Mouse (Mus musculus): ENCODE data around the gene Onecut3. TPM values are rescaled to one million over a fixed set of nuclear protein-coding genes. Genes with fewer than 3 reads are reported as not detected.

Gene Onecut3
- polyA plus RNA-seq, 1 experiment from 2014 or later, result not detected

- Histone ChIP-seq H3K4me1 (peaks cover 25% of the 10 kb centered on the region), H3K36me3 (no peaks in the 10 kb centered on the region), H3K4me2 (peak overlapping the region; percentile 49), H3K9ac (0 out of 2 replicates have a peak overlapping the region, but pooled peaks have one; percentile 8), H3K4me3 (peak overlapping the region; percentile 14; the same call in 1 of the 2 replicates), H3K9me3 (no peaks in the 10 kb centered on the region), H3K27me3 (replicated peaks) (peaks cover 31% of the 10 kb centered on the region), H3K27ac (replicated peaks) (peak overlapping the region; percentile 61)
- ATAC-seq (ENCODE audit: extremely low read depth, insufficient number of reproducible peaks, low FRiP score, low TSS enrichment), result no peak
- WGBS, result 12% methylated on average over 18 of the region's 19 CpGs
These were observed 30.1 kb upstream of the Onecut3 start for GRCm38 (mm10) chr10:80464381-80465035.

DNA sequence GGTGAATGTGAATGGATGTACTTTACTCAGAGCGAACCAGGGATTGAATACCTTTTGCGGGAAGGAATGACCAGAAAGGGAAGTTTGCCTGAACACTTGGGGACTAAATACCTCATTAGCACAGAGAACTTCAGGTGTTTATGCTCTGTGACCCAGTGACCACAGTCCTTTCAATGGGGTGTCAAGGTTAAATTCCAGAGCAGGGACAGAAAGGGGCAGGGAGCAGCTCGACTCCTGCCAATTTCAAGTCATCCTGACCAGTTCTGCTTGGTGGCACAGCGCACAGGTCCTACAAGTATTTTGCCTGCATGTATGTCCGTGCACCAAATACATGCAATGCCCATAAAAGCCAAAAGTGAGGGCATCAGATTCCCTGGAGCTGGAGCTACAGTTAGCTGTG, 29.6 kb upstream of the Onecut3 start:
- peaks cover 25% of the 10 kb centered on the region for H3K4me1 ChIP-seq
- H3K4me2 ChIP-seq, result no peak overlapping the region; the same call in 1 of the 2 replicates
- 61% methylated on average over 5 of the region's 5 CpGs for WGBS
- 0 out of 2 replicates have a peak overlapping the region, but pooled peaks have one; percentile 8 for H3K9ac ChIP-seq
- ATAC-seq (ENCODE audit: extremely low read depth, insufficient number of reproducible peaks, low FRiP score, low TSS enrichment), result no peak
- no peak overlapping the region for H3K4me3 ChIP-seq
- H3K36me3 ChIP-seq, result no peaks in the 10 kb centered on the region
- peak overlapping the region; percentile 61 for H3K27ac ChIP-seq (replicated peaks)
- no peaks in the 10 kb centered on the region for H3K9me3 ChIP-seq
- H3K27me3 ChIP-seq (replicated peaks), result peaks cover 37% of the 10 kb centered on the region

GRCm38 (mm10) chr10:80475290-80475959, 19.2 kb upstream of the Onecut3 start:
- Histone ChIP-seq H3K9me3 (no peaks in the 10 kb centered on the region), H3K36me3 (no peaks in the 10 kb centered on the region), H3K9ac (peak overlapping the region; percentile 80), H3K27me3 (replicated peaks) (peaks cover 66% of the 10 kb centered on the region), H3K4me3 (peak overlapping the region; percentile 64), H3K27ac (replicated peaks) (0 out of 2 replicates have a peak overlapping the region, but pooled peaks have one; percentile 39), H3K4me1 (peaks cover 14% of the 10 kb centered on the region), H3K4me2 (peak overlapping the region; percentile 84)
- ATAC-seq (ENCODE audit: extremely low read depth, insufficient number of reproducible peaks, low FRiP score, low TSS enrichment), result peak; percentile 85
- WGBS, result 2% methylated on average over 58 of the region's 58 CpGs

DNA sequence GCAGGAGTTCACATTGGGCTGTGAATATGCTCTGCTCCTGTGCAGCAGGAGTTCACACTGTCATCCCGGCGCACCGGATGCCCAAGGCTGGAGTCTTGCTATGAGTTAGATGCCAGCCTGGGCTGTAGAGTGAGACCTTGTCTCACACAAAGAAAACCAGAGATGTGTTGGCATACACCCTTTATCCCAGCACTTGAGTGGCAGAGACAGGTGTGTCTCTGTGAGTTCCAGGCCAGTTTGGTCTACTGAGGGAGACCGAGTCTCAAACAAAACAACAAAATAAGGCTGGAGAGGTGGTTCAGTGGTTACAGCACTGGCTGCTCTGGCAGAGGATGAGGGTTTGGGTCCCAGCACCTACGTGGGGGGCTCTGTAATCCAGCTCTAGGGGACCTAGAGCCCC, 16.1 kb upstream of the Onecut3 start:
- Histone ChIP-seq H3K9ac (no peak overlapping the region), H3K4me2 (no peak overlapping the region), H3K4me3 (no peak overlapping the region), H3K36me3 (no peaks in the 10 kb centered on the region), H3K4me1 (peaks cover 14% of the 10 kb centered on the region), H3K9me3 (no peaks in the 10 kb centered on the region), H3K27ac (replicated peaks) (no peak overlapping the region), H3K27me3 (replicated peaks) (peaks cover 64% of the 10 kb centered on the region)
- ATAC-seq (ENCODE audit: extremely low read depth, insufficient number of reproducible peaks, low FRiP score, low TSS enrichment), result no peak
- 68% methylated on average over 5 of the region's 5 CpGs for WGBS

GRCm38 (mm10) chr10:80481002-80481401, 13.6 kb upstream of the Onecut3 start:
- no peak overlapping the region for H3K4me2 ChIP-seq
- no peak for ATAC-seq (ENCODE audit: extremely low read depth, insufficient number of reproducible peaks, low FRiP score, low TSS enrichment)
- H3K4me3 ChIP-seq, result no peak overlapping the region
- H3K9ac ChIP-seq, result no peak overlapping the region
- 19% methylated on average over 5 of the region's 5 CpGs for WGBS
- peaks cover 6% of the 10 kb centered on the region; the same call in 1 of the 2 replicates for H3K4me1 ChIP-seq
- no peaks in the 10 kb centered on the region for H3K9me3 ChIP-seq
- no peak overlapping the region for H3K27ac ChIP-seq (replicated peaks)
- peaks cover 80% of the 10 kb centered on the region for H3K27me3 ChIP-seq (replicated peaks)
- no peaks in the 10 kb centered on the region for H3K36me3 ChIP-seq

DNA sequence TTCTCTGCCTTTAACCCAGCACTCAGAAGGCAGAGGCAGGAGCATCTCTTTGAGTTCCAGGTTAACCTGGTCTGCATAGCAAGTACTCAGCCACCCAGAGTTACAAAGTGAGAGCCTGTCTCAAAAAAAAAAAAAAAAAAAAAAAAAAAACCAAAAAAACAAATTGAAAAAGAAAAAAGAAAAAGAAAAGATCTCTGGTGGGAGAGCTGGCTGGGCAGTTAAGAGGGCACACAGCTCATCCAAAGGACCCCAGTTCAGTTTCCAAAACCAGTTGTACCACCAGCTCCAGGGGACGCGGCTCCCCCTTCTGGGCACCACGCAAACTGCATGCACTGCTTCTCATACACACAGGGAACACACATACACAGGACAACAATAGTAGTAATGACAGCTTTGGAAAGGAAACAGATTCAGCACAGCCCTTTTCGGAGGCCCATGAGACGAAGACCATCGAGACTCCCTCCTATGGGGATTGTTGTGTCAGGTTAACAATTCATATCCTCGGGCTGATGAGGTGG, 7.7 kb upstream of the Onecut3 start:
- Histone ChIP-seq H3K36me3 (no peaks in the 10 kb centered on the region), H3K9ac (no peak overlapping the region), H3K4me2 (no peak overlapping the region), H3K27ac (replicated peaks) (no peak overlapping the region), H3K9me3 (peaks cover 4% of the 10 kb centered on the region; the same call in 1 of the 2 replicates), H3K4me1 (peaks cover 10% of the 10 kb centered on the region), H3K4me3 (no peak overlapping the region), H3K27me3 (replicated peaks) (peaks cover 95% of the 10 kb centered on the region)
- ATAC-seq (ENCODE audit: extremely low read depth, insufficient number of reproducible peaks, low FRiP score, low TSS enrichment), result no peak
- WGBS, result 65% methylated on average over 7 of the region's 7 CpGs

DNA sequence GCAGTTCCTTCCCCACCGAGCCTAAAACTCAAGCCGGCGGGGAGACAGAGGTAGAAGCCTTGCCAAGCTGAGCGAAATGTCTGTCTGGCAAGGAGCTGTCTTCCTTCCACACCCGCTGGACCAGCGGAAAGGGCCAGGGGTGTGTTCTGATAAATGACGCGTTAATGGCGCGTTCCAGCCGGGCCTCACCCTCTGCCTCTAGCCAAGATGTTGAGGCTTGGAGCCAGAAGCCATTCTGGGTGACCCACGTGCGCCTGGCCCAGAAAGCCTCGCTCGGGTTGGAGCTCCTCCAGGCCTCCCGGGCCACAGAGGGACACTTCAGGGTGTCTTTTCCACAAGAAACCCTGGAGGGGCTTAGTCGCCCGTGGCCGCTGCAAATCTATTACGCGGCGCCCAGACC, 4.6 kb upstream of the Onecut3 start:
- Histone ChIP-seq H3K36me3 (no peaks in the 10 kb centered on the region), H3K4me3 (peak overlapping the region; percentile 24), H3K27ac (replicated peaks) (no peak overlapping the region), H3K4me2 (peak overlapping the region; percentile 35; the same call in 1 of the 2 replicates), H3K9ac (no peak overlapping the region), H3K4me1 (peaks cover 18% of the 10 kb centered on the region), H3K27me3 (replicated peaks) (peaks cover 97% of the 10 kb centered on the region), H3K9me3 (peaks cover 4% of the 10 kb centered on the region; the same call in 1 of the 2 replicates)
- WGBS, result 1% methylated on average over 22 of the region's 22 CpGs
- ATAC-seq (ENCODE audit: extremely low read depth, insufficient number of reproducible peaks, low FRiP score, low TSS enrichment), result no peak

DNA sequence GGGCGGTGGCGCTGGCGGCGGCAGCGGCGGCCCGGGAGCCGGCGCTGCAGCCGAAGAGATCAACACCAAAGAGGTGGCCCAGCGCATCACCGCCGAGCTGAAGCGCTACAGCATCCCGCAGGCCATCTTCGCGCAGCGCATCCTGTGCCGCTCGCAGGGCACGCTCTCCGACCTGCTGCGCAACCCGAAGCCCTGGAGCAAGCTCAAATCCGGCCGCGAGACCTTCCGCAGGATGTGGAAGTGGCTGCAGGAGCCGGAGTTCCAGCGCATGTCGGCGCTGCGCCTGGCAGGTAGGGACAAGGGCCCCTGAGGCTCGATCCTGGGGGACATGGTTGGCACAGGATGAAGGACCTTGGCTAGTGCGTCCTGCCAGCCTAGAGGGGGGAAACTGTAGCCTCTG, 1.3 kb downstream of the Onecut3 start:
- Histone ChIP-seq H3K9me3 (no peaks in the 10 kb centered on the region), H3K36me3 (no peaks in the 10 kb centered on the region), H3K9ac (peak overlapping the region; percentile 76; the same call in 1 of the 2 replicates), H3K4me2 (peak overlapping the region; percentile 85), H3K27me3 (replicated peaks) (peaks cover 100% of the 10 kb centered on the region), H3K27ac (replicated peaks) (no peak overlapping the region), H3K4me1 (peaks cover 27% of the 10 kb centered on the region), H3K4me3 (peak overlapping the region; percentile 50)
- under 1% methylated on average over 34 of the region's 35 CpGs for WGBS
- no peak for ATAC-seq (ENCODE audit: extremely low read depth, insufficient number of reproducible peaks, low FRiP score, low TSS enrichment)

DNA sequence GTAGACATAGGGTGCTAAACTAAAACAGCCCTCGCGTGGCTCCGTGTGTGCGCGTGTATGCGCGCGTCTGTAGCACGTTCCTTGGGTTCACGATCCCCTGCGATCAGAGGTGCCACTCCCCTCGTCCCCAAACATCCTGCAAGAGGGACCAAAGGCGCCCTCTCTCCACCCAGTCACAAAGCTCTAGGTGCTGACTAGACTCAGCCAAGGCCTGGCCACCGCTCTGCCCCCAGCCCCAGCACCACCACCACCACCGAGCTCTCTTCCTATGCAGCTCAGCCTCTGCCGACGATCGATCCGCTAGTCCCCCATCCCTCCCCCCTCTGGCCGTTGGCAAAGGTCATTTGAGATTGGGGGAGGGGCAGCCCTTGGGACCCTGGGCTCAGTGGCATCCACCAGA, 1.8 kb downstream of the Onecut3 start:
- peaks cover 23% of the 10 kb centered on the region for H3K4me1 ChIP-seq
- H3K9me3 ChIP-seq, result no peaks in the 10 kb centered on the region
- no peak overlapping the region for H3K9ac ChIP-seq
- H3K36me3 ChIP-seq, result no peaks in the 10 kb centered on the region
- no peak overlapping the region for H3K27ac ChIP-seq (replicated peaks)
- H3K4me3 ChIP-seq, result peak overlapping the region; percentile 50
- H3K4me2 ChIP-seq, result peak overlapping the region; percentile 85
- peaks cover 100% of the 10 kb centered on the region for H3K27me3 ChIP-seq (replicated peaks)
- no peak for ATAC-seq (ENCODE audit: extremely low read depth, insufficient number of reproducible peaks, low FRiP score, low TSS enrichment)
- under 1% methylated on average over 20 of the region's 20 CpGs for WGBS

DNA sequence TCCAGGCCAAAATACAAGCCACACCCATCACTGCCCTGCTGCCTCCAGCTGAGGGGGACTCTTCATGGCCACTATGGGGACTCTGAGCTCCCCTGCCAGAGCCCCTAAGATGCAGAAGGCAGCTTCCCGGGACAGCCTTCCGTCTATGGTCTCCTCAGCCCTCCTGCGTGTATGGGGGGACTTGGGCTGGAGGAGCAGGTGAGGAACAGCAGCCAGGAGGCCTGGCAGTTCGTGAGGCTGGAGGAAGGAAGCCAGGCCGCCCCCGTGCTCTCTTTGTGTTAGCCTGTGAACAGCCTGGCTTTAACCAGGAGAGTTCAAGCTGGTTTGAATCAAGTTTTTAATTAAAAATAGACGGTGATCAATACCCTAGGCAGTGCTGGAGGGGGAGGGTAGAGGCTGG, 7.7 kb downstream of the Onecut3 start:
- WGBS, result 2% methylated on average over 7 of the region's 7 CpGs
- H3K4me3 ChIP-seq, result no peak overlapping the region
- peaks cover 94% of the 10 kb centered on the region for H3K27me3 ChIP-seq (replicated peaks)
- H3K36me3 ChIP-seq, result no peaks in the 10 kb centered on the region
- no peaks in the 10 kb centered on the region for H3K9me3 ChIP-seq
- H3K27ac ChIP-seq (replicated peaks), result no peak overlapping the region
- no peak overlapping the region for H3K9ac ChIP-seq
- no peak overlapping the region for H3K4me2 ChIP-seq
- ATAC-seq (ENCODE audit: extremely low read depth, insufficient number of reproducible peaks, low FRiP score, low TSS enrichment), result no peak
- H3K4me1 ChIP-seq, result peaks cover 9% of the 10 kb centered on the region

- Histone ChIP-seq H3K4me3 (peak overlapping the region; percentile 11; the same call in 1 of the 2 replicates), H3K4me1 (peaks cover 9% of the 10 kb centered on the region), H3K9ac (no peak overlapping the region; the same call in 1 of the 2 replicates), H3K36me3 (no peaks in the 10 kb centered on the region), H3K27ac (replicated peaks) (no peak overlapping the region), H3K27me3 (replicated peaks) (peaks cover 94% of the 10 kb centered on the region), H3K4me2 (peak overlapping the region; percentile 50; the same call in 1 of the 2 replicates), H3K9me3 (no peaks in the 10 kb centered on the region)
- WGBS, result 3% methylated on average over 22 of the region's 22 CpGs
- ATAC-seq (ENCODE audit: extremely low read depth, insufficient number of reproducible peaks, low FRiP score, low TSS enrichment), result no peak
These were observed 8.2 kb downstream of the Onecut3 start for GRCm38 (mm10) chr10:80502819-80503314.

Measured in heart, embryonic 13.5 days (tissue).